Mouse (Mus musculus): ENCODE results near the gene Phxr2. TPM values are rescaled to one million over a fixed set of nuclear protein-coding genes. Genes with fewer than 3 reads are reported as not detected.

The Phxr2 gene
- polyA plus RNA-seq, 1 experiment from 2014 or later = not detected

GRCm38 (mm10) chr10:99108431-99108982 lies 17.6 kb downstream of the Phxr2 start:
- Histone ChIP-seq H3K27ac (peak overlapping the region; percentile 87; the same call in 1 of the 2 replicates), H3K4me2 (replicated peaks) (peak overlapping the region; percentile 95), H3K9ac (peak overlapping the region; percentile 88), H3K27me3 (no peaks in the 10 kb centered on the region), H3K36me3 (peaks cover 22% of the 10 kb centered on the region), H3K4me1 (peaks cover 32% of the 10 kb centered on the region), H3K4me3 (peak overlapping the region; percentile 91), H3K9me3 (peaks cover 8% of the 10 kb centered on the region; the same call in 1 of the 2 replicates)
- 35% methylated on average over 12 of the region's 12 CpGs for WGBS
- no peak for ATAC-seq (ENCODE audit: low FRiP score, low read depth)

GRCm38 (mm10) chr10:99107964-99108363 lies 18.2 kb downstream of the Phxr2 start, which contains the start of gene Galnt4:
Gene Galnt4, plus strand, starts transcription at chr10:99108159.
- H3K4me1 ChIP-seq = peaks cover 32% of the 10 kb centered on the region
- H3K36me3 ChIP-seq = peaks cover 22% of the 10 kb centered on the region
- under 1% methylated on average over 22 of the region's 22 CpGs for WGBS
- peaks cover 8% of the 10 kb centered on the region; the same call in 1 of the 2 replicates for H3K9me3 ChIP-seq
- ATAC-seq (ENCODE audit: low FRiP score, low read depth) = peak; percentile 85
- peak within 1 kb of the TSS; percentile 95 for H3K4me2 ChIP-seq (replicated peaks)
- H3K27ac ChIP-seq = peak within 1 kb of the TSS; percentile 87
- peak within 1 kb of the TSS; percentile 88 for H3K9ac ChIP-seq
- H3K4me3 ChIP-seq = peak within 1 kb of the TSS; percentile 91
- H3K27me3 ChIP-seq = no peaks in the 10 kb centered on the region

GRCm38 (mm10) chr10:99106703-99107631 lies 19.2 kb downstream of the Phxr2 start, which contains the start of gene Poc1b:
Gene Poc1b, plus strand, starts transcription at chr10:99107036.
- H3K36me3 ChIP-seq = peaks cover 22% of the 10 kb centered on the region
- H3K27me3 ChIP-seq = no peaks in the 10 kb centered on the region
- peak within 1 kb of the TSS; percentile 88 for H3K9ac ChIP-seq
- H3K4me1 ChIP-seq = peaks cover 32% of the 10 kb centered on the region
- H3K4me3 ChIP-seq = peak within 1 kb of the TSS; percentile 91
- under 1% methylated on average over 94 of the region's 106 CpGs for WGBS
- H3K27ac ChIP-seq = peak within 1 kb of the TSS; percentile 87
- H3K4me2 ChIP-seq (replicated peaks) = peak within 1 kb of the TSS; percentile 95
- peak; percentile 92 for ATAC-seq (ENCODE audit: low FRiP score, low read depth)
- peaks cover 8% of the 10 kb centered on the region; the same call in 1 of the 2 replicates for H3K9me3 ChIP-seq

- H3K4me3 ChIP-seq = peak overlapping the region; percentile 91
- WGBS = 28% methylated on average over 8 of the region's 8 CpGs
- peaks cover 30% of the 10 kb centered on the region for H3K4me1 ChIP-seq
- ATAC-seq (ENCODE audit: low FRiP score, low read depth) = no peak
- peak overlapping the region; percentile 87; the same call in 1 of the 2 replicates for H3K27ac ChIP-seq
- H3K36me3 ChIP-seq = peaks cover 20% of the 10 kb centered on the region
- no peaks in the 10 kb centered on the region for H3K27me3 ChIP-seq
- H3K9ac ChIP-seq = peak overlapping the region; percentile 88
- peaks cover 8% of the 10 kb centered on the region; the same call in 1 of the 2 replicates for H3K9me3 ChIP-seq
- peak overlapping the region; percentile 95 for H3K4me2 ChIP-seq (replicated peaks)
Observed at GRCm38 (mm10) chr10:99106311-99106702, 19.8 kb downstream of the Phxr2 start.

GRCm38 (mm10) chr10:99105522-99105921 lies 20.6 kb downstream of the Phxr2 start:
- WGBS = 70% methylated on average over 3 of the region's 3 CpGs
- H3K9me3 ChIP-seq = peaks cover 8% of the 10 kb centered on the region; the same call in 1 of the 2 replicates
- no peaks in the 10 kb centered on the region for H3K27me3 ChIP-seq
- H3K27ac ChIP-seq = no peak overlapping the region
- no peak for ATAC-seq (ENCODE audit: low FRiP score, low read depth)
- peaks cover 13% of the 10 kb centered on the region for H3K36me3 ChIP-seq
- H3K4me3 ChIP-seq = peak overlapping the region; percentile 91; the same call in 1 of the 2 replicates
- peaks cover 24% of the 10 kb centered on the region for H3K4me1 ChIP-seq
- no peak overlapping the region for H3K9ac ChIP-seq
- H3K4me2 ChIP-seq (replicated peaks) = peak overlapping the region; percentile 95

GRCm38 (mm10) chr10:99097374-99097773 lies 28.8 kb downstream of the Phxr2 start:
- H3K4me1 ChIP-seq = no peaks in the 10 kb centered on the region
- no peak for ATAC-seq (ENCODE audit: low FRiP score, low read depth)
- no peaks in the 10 kb centered on the region for H3K36me3 ChIP-seq
- H3K27ac ChIP-seq = no peak overlapping the region
- no peaks in the 10 kb centered on the region for H3K27me3 ChIP-seq
- WGBS = 73% methylated on average over 10 of the region's 10 CpGs
- no peak overlapping the region for H3K4me2 ChIP-seq (replicated peaks)
- H3K9ac ChIP-seq = no peak overlapping the region
- no peaks in the 10 kb centered on the region for H3K9me3 ChIP-seq
- no peak overlapping the region for H3K4me3 ChIP-seq

- Histone ChIP-seq H3K9me3 (no peaks in the 10 kb centered on the region), H3K27ac (no peak overlapping the region), H3K9ac (no peak overlapping the region), H3K27me3 (no peaks in the 10 kb centered on the region), H3K4me2 (replicated peaks) (no peak overlapping the region), H3K4me1 (no peaks in the 10 kb centered on the region), H3K36me3 (no peaks in the 10 kb centered on the region), H3K4me3 (no peak overlapping the region)
- WGBS = 63% methylated on average over 2 of the region's 2 CpGs
- no peak for ATAC-seq (ENCODE audit: low FRiP score, low read depth)
Observed at GRCm38 (mm10) chr10:99095114-99095513, 31.0 kb downstream of the Phxr2 start.

- Histone ChIP-seq H3K36me3 (no peaks in the 10 kb centered on the region), H3K9me3 (no peaks in the 10 kb centered on the region), H3K27ac (no peak overlapping the region), H3K9ac (no peak overlapping the region), H3K27me3 (no peaks in the 10 kb centered on the region), H3K4me2 (replicated peaks) (no peak overlapping the region), H3K4me1 (no peaks in the 10 kb centered on the region), H3K4me3 (no peak overlapping the region)
- ATAC-seq (ENCODE audit: low FRiP score, low read depth) = no peak
- WGBS = 66% methylated on average over 2 of the region's 2 CpGs
Observed at GRCm38 (mm10) chr10:99093364-99093763, 32.8 kb downstream of the Phxr2 start.

- Histone ChIP-seq H3K4me1 (no peaks in the 10 kb centered on the region), H3K27ac (no peak overlapping the region), H3K4me3 (no peak overlapping the region), H3K27me3 (peaks cover 9% of the 10 kb centered on the region; the same call in 1 of the 2 replicates), H3K9ac (no peak overlapping the region), H3K4me2 (replicated peaks) (no peak overlapping the region), H3K36me3 (no peaks in the 10 kb centered on the region), H3K9me3 (no peaks in the 10 kb centered on the region)
- 85% methylated on average over 6 of the region's 6 CpGs for WGBS
- ATAC-seq (ENCODE audit: low FRiP score, low read depth) = no peak
Observed at GRCm38 (mm10) chr10:99089906-99090305, 36.2 kb downstream of the Phxr2 start.

GRCm38 (mm10) chr10:99086029-99086428 lies 40.1 kb downstream of the Phxr2 start:
- H3K4me3 ChIP-seq = no peak overlapping the region
- H3K36me3 ChIP-seq = no peaks in the 10 kb centered on the region
- peaks cover 9% of the 10 kb centered on the region; the same call in 1 of the 2 replicates for H3K27me3 ChIP-seq
- no peak overlapping the region for H3K4me2 ChIP-seq (replicated peaks)
- H3K9ac ChIP-seq = no peak overlapping the region
- 70% methylated on average over 6 of the region's 6 CpGs for WGBS
- H3K4me1 ChIP-seq = no peaks in the 10 kb centered on the region
- no peak overlapping the region for H3K27ac ChIP-seq
- no peak for ATAC-seq (ENCODE audit: low FRiP score, low read depth)
- H3K9me3 ChIP-seq = no peaks in the 10 kb centered on the region

GRCm38 (mm10) chr10:99085240-99085587 lies 40.9 kb downstream of the Phxr2 start:
- Histone ChIP-seq H3K27me3 (peaks cover 9% of the 10 kb centered on the region; the same call in 1 of the 2 replicates), H3K4me2 (replicated peaks) (no peak overlapping the region), H3K36me3 (no peaks in the 10 kb centered on the region), H3K9me3 (no peaks in the 10 kb centered on the region), H3K27ac (no peak overlapping the region), H3K9ac (no peak overlapping the region), H3K4me3 (no peak overlapping the region), H3K4me1 (no peaks in the 10 kb centered on the region)
- peak; percentile 19; the same call in 1 of the 2 replicates for ATAC-seq (ENCODE audit: low FRiP score, low read depth)
- WGBS = 61% methylated on average over 6 of the region's 6 CpGs

Measured in limb, embryonic 13.5 days (tissue).